Mouse (Mus musculus) spleen, postnatal 0 days (tissue): ENCODE results near the gene Cnn2. TPM values are rescaled to one million over a fixed set of nuclear protein-coding genes. Genes with fewer than 3 reads are reported as not detected.

Experiments used
- polyA plus RNA-seq: library from polyadenylated mRNA; unstranded; fragments of >200 nt; fragmentation: Nextera tagmentation; extraction: Ambion mirVana; gene quantifications from 2 replicates; pipeline ENCODE4 v1.2.1, GENCODE M21; 2015

Cnn2 gene
- 98.3 and 121 TPM in 2 replicates for polyA plus RNA-seq

DNA sequence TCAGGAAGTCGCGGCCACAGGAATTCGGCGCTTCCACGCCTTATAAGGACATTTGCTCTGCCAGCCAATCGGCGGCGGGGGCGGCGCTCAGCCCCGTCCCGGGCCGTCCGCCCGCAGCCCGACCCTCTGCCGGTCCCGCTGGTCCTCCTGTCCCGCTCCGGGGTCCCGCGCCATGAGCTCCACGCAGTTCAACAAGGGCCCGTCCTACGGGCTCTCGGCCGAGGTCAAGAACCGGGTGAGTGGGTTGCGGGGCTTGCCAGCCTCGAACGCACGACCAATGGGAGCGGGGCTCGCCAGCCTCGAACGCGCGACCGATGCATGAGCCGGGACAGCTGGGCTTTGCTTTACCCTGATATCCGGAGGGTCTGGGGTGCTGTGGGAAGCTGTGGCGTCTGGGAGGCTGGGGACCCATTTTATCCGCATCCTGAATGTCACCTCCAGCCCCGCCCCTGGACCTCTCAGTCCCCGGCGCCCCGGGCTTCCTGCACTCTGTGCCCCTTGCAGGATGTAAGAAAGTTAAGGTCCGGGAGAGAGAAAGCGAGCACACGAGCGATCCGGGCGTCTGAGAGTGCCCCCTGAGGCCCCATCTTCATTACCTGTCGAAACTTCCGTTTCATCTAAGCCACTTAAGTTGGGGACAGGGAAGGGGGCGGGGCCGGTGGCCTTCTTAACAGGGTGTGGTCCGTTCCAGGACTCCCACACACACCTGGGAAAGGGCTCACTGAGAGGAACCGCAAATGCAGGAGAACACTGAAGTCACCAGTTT, at the start of gene Cnn2:
Cnn2 (plus strand) TSS at position 79 of the 766 bp plus-strand sequence.

DNA sequence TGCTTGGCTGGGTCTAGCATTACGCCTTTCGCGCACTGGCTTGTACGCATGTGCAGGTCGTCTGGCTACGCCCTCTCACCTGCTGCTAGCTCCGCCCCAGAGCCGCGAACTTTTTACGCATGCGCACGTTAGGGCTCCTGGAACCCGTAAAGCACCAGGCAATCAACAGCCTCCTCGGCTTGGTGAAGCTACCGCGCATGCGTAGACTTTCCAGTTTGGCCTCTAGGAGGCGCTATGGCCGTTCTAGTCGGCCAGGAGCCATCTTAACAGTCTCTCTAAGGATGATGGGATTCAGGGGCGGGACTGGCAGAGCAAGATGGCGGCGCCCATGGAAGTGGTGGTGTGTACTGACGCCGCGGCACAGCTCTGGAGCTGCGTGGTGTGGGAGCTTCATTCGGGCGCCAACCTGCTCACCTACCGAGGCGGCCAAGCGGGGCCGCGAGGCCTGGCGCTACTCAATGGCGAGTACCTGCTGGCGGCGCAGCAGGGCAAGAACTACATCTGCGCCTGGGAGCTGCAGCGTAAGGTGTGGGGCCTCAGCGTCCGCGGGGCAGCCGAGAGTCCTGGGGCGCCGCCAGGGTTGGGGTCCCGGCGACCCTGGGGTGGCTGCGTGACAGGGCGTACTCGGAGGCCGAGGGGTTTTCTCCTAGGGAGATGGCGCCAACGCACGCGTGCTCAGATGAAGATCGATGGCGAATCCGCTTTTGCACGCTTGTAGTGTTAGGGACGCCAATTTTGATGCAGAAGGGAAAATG, 28.4 kb upstream of the Cnn2 start, which contains the start of gene Wdr18:
Wdr18 (plus strand) TSS at position 306 of the 755 bp plus-strand sequence.

DNA sequence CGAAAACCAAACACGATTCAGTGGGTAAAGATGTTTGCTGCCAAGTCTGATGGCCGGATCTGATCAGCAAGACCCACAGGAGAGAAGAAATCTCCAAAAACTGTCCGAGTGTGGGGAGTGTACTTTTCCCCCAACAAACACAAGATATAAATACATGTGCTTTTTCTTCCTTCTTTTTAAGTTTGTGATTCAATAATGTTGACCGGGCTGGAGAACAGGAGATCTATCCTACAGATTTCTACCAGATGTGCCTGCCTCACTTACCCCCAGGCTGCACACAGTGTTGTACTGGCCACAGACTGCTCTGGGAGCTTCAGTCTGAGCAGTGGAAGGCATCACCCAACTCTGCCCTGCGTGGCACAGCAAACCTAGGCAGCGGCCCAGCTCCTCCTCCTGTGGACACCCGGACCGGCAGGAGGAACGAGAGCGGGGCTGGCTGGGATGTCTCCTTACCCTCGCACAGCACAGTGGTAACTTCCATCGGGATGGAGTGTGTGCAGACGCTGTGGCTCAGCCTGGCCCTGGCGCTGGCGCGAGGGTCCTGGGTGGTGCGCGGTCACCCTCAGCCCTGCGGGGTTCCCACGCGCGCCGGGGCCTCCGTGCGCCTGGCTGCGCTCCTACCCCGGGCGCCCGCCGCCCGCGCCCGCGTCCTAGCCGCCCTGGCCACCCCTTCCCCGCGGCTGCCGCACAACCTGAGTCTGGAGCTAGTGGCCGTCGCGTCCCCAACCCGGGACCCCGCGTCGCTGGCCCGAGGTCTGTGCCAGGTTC, 17.8 kb upstream of the Cnn2 start, which contains the start of gene Grin3b:
Grin3b (plus strand) TSS at position 301 of the 768 bp plus-strand sequence.

DNA sequence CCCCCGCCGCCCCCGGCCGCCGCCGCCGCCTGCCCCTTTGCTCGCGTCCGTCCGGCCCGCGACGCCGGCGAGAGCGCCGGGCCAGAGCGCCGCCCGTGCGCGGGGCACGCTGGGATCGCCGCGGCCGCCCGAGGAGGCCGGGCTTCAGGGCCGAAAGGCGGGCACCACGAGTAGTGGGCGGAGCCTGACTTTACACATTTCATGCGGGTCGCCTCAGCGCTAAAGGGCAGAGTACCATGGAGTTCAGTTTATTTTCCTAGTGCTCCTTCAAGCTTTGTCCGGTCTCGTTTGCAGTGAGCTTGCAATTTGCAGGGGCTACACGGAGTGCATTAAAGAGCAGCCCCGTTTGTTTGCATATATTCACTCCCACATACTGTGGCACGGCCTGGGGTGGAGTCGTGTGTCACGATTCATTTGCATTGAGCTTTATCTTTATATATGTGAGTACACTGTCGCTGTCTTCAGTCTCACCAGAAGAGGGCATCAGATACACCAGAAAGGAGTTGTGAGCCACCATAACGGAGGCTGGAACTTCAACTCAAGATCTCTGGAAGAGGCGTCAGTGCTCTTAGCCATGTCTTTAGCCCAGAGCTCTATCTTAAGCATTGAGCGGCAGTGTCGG, 4.1 kb upstream of the Cnn2 start, which contains the start of gene Tmem259:
Tmem259 (minus strand) TSS at position 136 of the 622 bp plus-strand sequence.

DNA sequence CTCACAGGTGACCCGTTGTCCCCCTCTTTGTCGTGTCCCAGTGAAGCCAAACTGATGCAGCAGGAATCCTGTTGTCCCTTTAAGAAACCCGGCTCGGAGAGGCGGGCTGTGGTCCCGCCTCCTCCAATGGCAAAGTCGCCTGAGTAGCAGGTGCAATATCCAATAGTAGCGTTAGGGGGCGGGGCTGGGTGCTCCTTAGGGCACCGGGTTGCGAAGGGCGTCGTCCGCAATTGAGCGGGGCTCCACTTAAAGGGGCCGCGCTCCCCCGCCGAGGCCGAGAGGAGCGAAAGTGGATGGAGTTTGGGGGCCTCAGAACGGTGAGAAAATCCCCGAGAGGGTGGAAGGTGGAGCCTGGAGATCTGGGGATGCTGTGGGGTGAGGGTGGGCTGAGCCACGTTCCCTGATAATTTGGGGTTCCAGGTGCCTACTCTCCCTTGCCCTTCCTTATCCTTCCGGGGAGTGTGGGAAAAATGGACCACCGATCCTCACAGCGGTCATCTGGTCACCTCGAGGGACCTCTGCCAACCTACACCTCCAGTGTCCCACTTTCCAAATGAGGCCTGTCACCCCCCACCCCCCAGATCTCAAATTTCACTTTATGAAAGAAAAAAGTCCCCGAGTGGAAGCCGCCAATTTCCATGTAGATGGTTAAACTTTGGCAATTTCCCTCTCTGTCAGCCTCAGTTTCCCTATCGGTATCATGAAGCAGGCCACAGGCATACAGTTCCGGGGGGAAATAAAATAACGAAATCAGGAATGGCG, 8.1 kb downstream of the Cnn2 start, which contains the start of gene Abca7:
Abca7 (plus strand) TSS at position 223 of the 762 bp plus-strand sequence.

DNA sequence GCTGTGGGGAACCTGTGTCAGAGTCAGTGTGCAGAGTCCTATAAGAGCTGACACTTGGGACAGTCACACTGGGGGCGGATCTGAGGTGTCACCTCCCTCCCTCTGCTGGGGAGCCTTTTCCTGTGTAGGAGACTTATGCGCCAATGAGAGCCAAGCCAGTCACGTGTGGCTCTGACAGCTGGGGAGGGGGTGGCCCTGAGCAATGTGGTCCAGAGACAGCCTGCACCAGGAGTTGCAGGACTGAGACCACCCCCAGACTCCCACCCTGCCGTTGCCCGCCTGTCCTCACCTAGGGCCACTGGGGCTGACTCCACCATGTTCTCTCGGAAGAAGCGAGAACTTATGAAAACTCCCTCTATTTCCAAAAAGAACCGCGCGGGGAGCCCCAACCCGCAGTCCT, 28.1 kb downstream of the Cnn2 start, which contains the start of gene Arhgap45:
Arhgap45 (plus strand) TSS at position 143 of the 400 bp plus-strand sequence.

DNA sequence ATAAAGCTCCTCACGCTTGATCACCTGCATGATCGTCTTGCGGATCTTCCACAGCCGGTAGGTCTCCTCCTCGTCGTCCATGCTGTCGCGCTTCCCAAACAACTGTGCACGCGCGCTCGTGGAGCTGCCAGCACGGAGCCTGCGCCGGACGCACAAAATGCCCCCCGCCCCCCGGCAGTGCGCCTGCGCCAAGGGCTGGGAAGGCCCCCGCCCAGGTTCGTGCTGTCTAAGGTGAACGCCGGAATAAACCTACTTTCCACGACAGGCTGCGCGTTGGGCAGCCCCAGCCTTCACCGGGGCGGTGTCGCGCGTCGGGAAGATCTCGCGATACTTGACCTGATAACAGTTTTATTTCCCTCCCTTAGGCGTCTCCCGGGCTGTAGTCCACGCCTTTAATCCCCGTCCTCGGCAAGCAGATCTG, 51.2 kb downstream of the Cnn2 start, which contains the start of gene Polr2e:
Polr2e (minus strand) TSS at position 237 of the 421 bp plus-strand sequence.

Other genes with a start within 250 kb of the Cnn2 start
- 15.7 and 18.4 TPM in 2 replicates for gene Polrmt, start 242.0 kb upstream of the Cnn2 start, polyA plus RNA-seq
- 0.28 TPM in 1 of 2 replicates, not detected in the other for gene Fgf22, start 233.5 kb upstream of the Cnn2 start, polyA plus RNA-seq
- gene Rnf126, start 221.6 kb upstream of the Cnn2 start, polyA plus RNA-seq, result 41.4 and 42.3 TPM in 2 replicates
- 3.3 and 3.6 TPM in 2 replicates for gene Fstl3, start 211.3 kb upstream of the Cnn2 start, polyA plus RNA-seq
- 9.3 and 15.0 TPM in 2 replicates for gene Prss57, start 197.6 kb upstream of the Cnn2 start, polyA plus RNA-seq
- gene Palm, start 195.0 kb upstream of the Cnn2 start, polyA plus RNA-seq, result 16.9 and 22.9 TPM in 2 replicates
- gene Misp, start 167.6 kb upstream of the Cnn2 start, polyA plus RNA-seq, result 0.08 and 0.27 TPM in 2 replicates
- gene Ptbp1, start 134.2 kb upstream of the Cnn2 start, polyA plus RNA-seq, result 131 and 134 TPM in 2 replicates
- gene Prtn3, start 114.1 kb upstream of the Cnn2 start, polyA plus RNA-seq, result 176 and 239 TPM in 2 replicates
- gene Plppr3, start 114.0 kb upstream of the Cnn2 start, polyA plus RNA-seq, result 9.7 and 12.6 TPM in 2 replicates
- gene Elane, start 102.3 kb upstream of the Cnn2 start, polyA plus RNA-seq, result 219 and 294 TPM in 2 replicates
- not detected in 2 replicates for gene Cfd, start 97.7 kb upstream of the Cnn2 start, polyA plus RNA-seq
- 20.3 and 23.3 TPM in 2 replicates for gene Med16, start 79.7 kb upstream of the Cnn2 start, polyA plus RNA-seq
- not detected in 2 replicates for gene Gm26602, start 77.7 kb upstream of the Cnn2 start, polyA plus RNA-seq
- gene Kiss1r, start 71.6 kb upstream of the Cnn2 start, polyA plus RNA-seq, result 0.41 and 0.68 TPM in 2 replicates
- gene R3hdm4, start 67.4 kb upstream of the Cnn2 start, polyA plus RNA-seq, result 107 and 121 TPM in 2 replicates
- gene Arid3a, start 61.5 kb upstream of the Cnn2 start, polyA plus RNA-seq, result 6.2 and 8.2 TPM in 2 replicates
- 64.8 and 66.8 TPM in 2 replicates for gene Wdr18, start 28.4 kb upstream of the Cnn2 start, polyA plus RNA-seq
- 0.11 TPM in 2 replicates for gene Grin3b, start 17.9 kb upstream of the Cnn2 start, polyA plus RNA-seq
- 16.8 and 16.9 TPM in 2 replicates for gene Tmem259, start 4.3 kb upstream of the Cnn2 start, polyA plus RNA-seq
- 8.3 and 8.8 TPM in 2 replicates for gene Abca7, start 7.9 kb downstream of the Cnn2 start, polyA plus RNA-seq
- gene Arhgap45, start 28.1 kb downstream of the Cnn2 start, polyA plus RNA-seq, result 34.2 and 41.9 TPM in 2 replicates
- gene Polr2e, start 51.2 kb downstream of the Cnn2 start, polyA plus RNA-seq, result 108 and 111 TPM in 2 replicates
- gene Gpx4, start 58.6 kb downstream of the Cnn2 start, polyA plus RNA-seq, result 650 and 699 TPM in 2 replicates
- 15.9 and 16.2 TPM in 2 replicates for gene Sbno2, start 117.0 kb downstream of the Cnn2 start, polyA plus RNA-seq
- 27.2 and 28.1 TPM in 2 replicates for gene Stk11, start 127.2 kb downstream of the Cnn2 start, polyA plus RNA-seq
- 340 and 357 TPM in 2 replicates for gene Atp5d, start 150.0 kb downstream of the Cnn2 start, polyA plus RNA-seq
- 0.64 and 1.0 TPM in 2 replicates for gene Cbarp, start 152.3 kb downstream of the Cnn2 start, polyA plus RNA-seq
- gene Midn, start 159.7 kb downstream of the Cnn2 start, polyA plus RNA-seq, result 6.4 and 8.1 TPM in 2 replicates
- 139 and 157 TPM in 2 replicates for gene Cirbp, start 177.4 kb downstream of the Cnn2 start, polyA plus RNA-seq
- 11.0 and 12.5 TPM in 2 replicates for gene 1600002K03Rik, start 184.4 kb downstream of the Cnn2 start, polyA plus RNA-seq
- gene Efna2, start 190.9 kb downstream of the Cnn2 start, polyA plus RNA-seq, result 2.0 and 3.0 TPM in 2 replicates
- 34.1 and 39.0 TPM in 2 replicates for gene Mum1, start 237.8 kb downstream of the Cnn2 start, polyA plus RNA-seq